Mouse (Mus musculus): ENCODE data around the gene Grid2ip. TPM values are rescaled to one million over a fixed set of nuclear protein-coding genes. Genes with fewer than 3 reads are reported as not detected.

Grid2ip gene
- polyA plus RNA-seq, 1 experiment: 38.5 TPM

- Histone ChIP-seq H3K4me1 (ENCODE audit: control insufficient read depth, insufficient read depth, low read length) (peaks cover 29% of the 10 kb centered on the region), H3K27ac (ENCODE audit: insufficient read depth, low read length) (no peak overlapping the region), H3K27me3 (ENCODE audit: control insufficient read depth, insufficient read depth, low read length) (no peaks in the 10 kb centered on the region), H3K4me3 (replicated peaks; ENCODE audit: insufficient read depth, low read depth, low read length) (no peak overlapping the region)
- 9% methylated on average over 3 of the region's 3 CpGs for WGBS
- TF ChIP-seq CTCF (IDR thresholded peaks at IDR 0.05; ENCODE audit: borderline replicate concordance, insufficient read depth, low read depth, low read length) (no peak), POLR2A (IDR thresholded peaks at IDR 0.05; ENCODE audit: borderline replicate concordance, insufficient read depth, low read length) (no peak)
- DNase-seq: peak; percentile 23 to 32
Observed at GRCm38 (mm10) chr5:143367931-143368330, 10.8 kb downstream of the Grid2ip start.

GRCm38 (mm10) chr5:143369611-143370255 is 12.6 kb downstream of the Grid2ip start:
- Histone ChIP-seq H3K4me1 (ENCODE audit: control insufficient read depth, insufficient read depth, low read length) (peaks cover 31% of the 10 kb centered on the region), H3K27me3 (ENCODE audit: control insufficient read depth, insufficient read depth, low read length) (no peaks in the 10 kb centered on the region), H3K4me3 (replicated peaks; ENCODE audit: insufficient read depth, low read depth, low read length) (peak overlapping the region; percentile 46), H3K27ac (ENCODE audit: insufficient read depth, low read length) (no peak overlapping the region)
- no peak for TF ChIP-seq CTCF (IDR thresholded peaks at IDR 0.05; ENCODE audit: borderline replicate concordance, insufficient read depth, low read depth, low read length)
- TF ChIP-seq POLR2A (IDR thresholded peaks at IDR 0.05; ENCODE audit: borderline replicate concordance, insufficient read depth, low read length): no peak
- peak; percentile 39 to 44 for DNase-seq
- WGBS: 5% methylated on average over 36 of the region's 36 CpGs

GRCm38 (mm10) chr5:143370416-143371145 is 13.4 kb downstream of the Grid2ip start:
- TF ChIP-seq POLR2A (IDR thresholded peaks at IDR 0.05; ENCODE audit: borderline replicate concordance, insufficient read depth, low read length) (no peak), CTCF (IDR thresholded peaks at IDR 0.05; ENCODE audit: borderline replicate concordance, insufficient read depth, low read depth, low read length) (no peak)
- no peaks in the 10 kb centered on the region for H3K27me3 ChIP-seq (ENCODE audit: control insufficient read depth, insufficient read depth, low read length)
- H3K4me3 ChIP-seq (replicated peaks; ENCODE audit: insufficient read depth, low read depth, low read length): peak overlapping the region; percentile 46
- no peak overlapping the region for H3K27ac ChIP-seq (ENCODE audit: insufficient read depth, low read length)
- peak; percentile 39 to 47 for DNase-seq
- peaks cover 31% of the 10 kb centered on the region for H3K4me1 ChIP-seq (ENCODE audit: control insufficient read depth, insufficient read depth, low read length)
- 3% methylated on average over 17 of the region's 17 CpGs for WGBS

GRCm38 (mm10) chr5:143371146-143371510 is 14.0 kb downstream of the Grid2ip start:
- Histone ChIP-seq H3K27me3 (ENCODE audit: control insufficient read depth, insufficient read depth, low read length) (no peaks in the 10 kb centered on the region), H3K27ac (ENCODE audit: insufficient read depth, low read length) (no peak overlapping the region), H3K4me1 (ENCODE audit: control insufficient read depth, insufficient read depth, low read length) (peaks cover 31% of the 10 kb centered on the region), H3K4me3 (replicated peaks; ENCODE audit: insufficient read depth, low read depth, low read length) (no peak overlapping the region)
- 24% methylated on average over 4 of the region's 4 CpGs for WGBS
- DNase-seq: no peak
- TF ChIP-seq POLR2A (IDR thresholded peaks at IDR 0.05; ENCODE audit: borderline replicate concordance, insufficient read depth, low read length): no peak
- no peak for TF ChIP-seq CTCF (IDR thresholded peaks at IDR 0.05; ENCODE audit: borderline replicate concordance, insufficient read depth, low read depth, low read length)

- WGBS: 2% methylated on average over 35 of the region's 35 CpGs
- peak overlapping the region; percentile 43 for H3K4me3 ChIP-seq (replicated peaks; ENCODE audit: insufficient read depth, low read depth, low read length)
- no peak overlapping the region for H3K27ac ChIP-seq (ENCODE audit: insufficient read depth, low read length)
- TF ChIP-seq POLR2A (IDR thresholded peaks at IDR 0.05; ENCODE audit: borderline replicate concordance, insufficient read depth, low read length) (no peak), CTCF (IDR thresholded peaks at IDR 0.05; ENCODE audit: borderline replicate concordance, insufficient read depth, low read depth, low read length) (peak; percentile 43; the same call in 1 of the 2 replicates)
- H3K4me1 ChIP-seq (ENCODE audit: control insufficient read depth, insufficient read depth, low read length): peaks cover 27% of the 10 kb centered on the region
- peak; percentile 19 to 37 for DNase-seq
- H3K27me3 ChIP-seq (ENCODE audit: control insufficient read depth, insufficient read depth, low read length): no peaks in the 10 kb centered on the region
Observed at GRCm38 (mm10) chr5:143372818-143373217, 15.7 kb downstream of the Grid2ip start.

GRCm38 (mm10) chr5:143375242-143375641 is 18.1 kb downstream of the Grid2ip start:
- H3K27me3 ChIP-seq (ENCODE audit: control insufficient read depth, insufficient read depth, low read length): no peaks in the 10 kb centered on the region
- H3K27ac ChIP-seq (ENCODE audit: insufficient read depth, low read length): no peak overlapping the region
- peaks cover 18% of the 10 kb centered on the region for H3K4me1 ChIP-seq (ENCODE audit: control insufficient read depth, insufficient read depth, low read length)
- peak; percentile 36 to 62 for DNase-seq
- TF ChIP-seq POLR2A (IDR thresholded peaks at IDR 0.05; ENCODE audit: borderline replicate concordance, insufficient read depth, low read length) (no peak), CTCF (IDR thresholded peaks at IDR 0.05; ENCODE audit: borderline replicate concordance, insufficient read depth, low read depth, low read length) (peak; percentile 74)
- 18% methylated on average over 21 of the region's 21 CpGs for WGBS
- H3K4me3 ChIP-seq (replicated peaks; ENCODE audit: insufficient read depth, low read depth, low read length): no peak overlapping the region

GRCm38 (mm10) chr5:143376156-143376555 is 19.0 kb downstream of the Grid2ip start:
- Histone ChIP-seq H3K27ac (ENCODE audit: insufficient read depth, low read length) (no peak overlapping the region), H3K4me1 (ENCODE audit: control insufficient read depth, insufficient read depth, low read length) (peaks cover 9% of the 10 kb centered on the region), H3K27me3 (ENCODE audit: control insufficient read depth, insufficient read depth, low read length) (no peaks in the 10 kb centered on the region), H3K4me3 (replicated peaks; ENCODE audit: insufficient read depth, low read depth, low read length) (no peak overlapping the region)
- WGBS: 87% methylated on average over 4 of the region's 4 CpGs
- TF ChIP-seq POLR2A (IDR thresholded peaks at IDR 0.05; ENCODE audit: borderline replicate concordance, insufficient read depth, low read length) (no peak), CTCF (IDR thresholded peaks at IDR 0.05; ENCODE audit: borderline replicate concordance, insufficient read depth, low read depth, low read length) (no peak)
- DNase-seq: no peak

All from cerebellum, adult 2 months (tissue).